Mouse (Mus musculus) MEL (cell line): ENCODE data around the gene Basp1.

Source experiments
- CTCF ChIP-seq, 3 experiments: IDR thresholded peaks in 2 of 3; conservative IDR thresholded peaks in 1 of 3; 2 replicates each; pipeline ENCODE4 v1.5.1; 2011 to 2012; ENCODE audit warnings: low read length in 3 of 3, low read depth in 2 of 3, mild to moderate bottlenecking in 2 of 3, improper control_type of control experiment in 1 of 3, inconsistent platforms in 1 of 3, mixed read lengths in 1 of 3, moderate library complexity in 1 of 3; ENCODE audit not compliant: control insufficient read depth in 1 of 3, insufficient read depth in 1 of 3, poor library complexity in 1 of 3, severe bottlenecking in 1 of 3
- EP300 ChIP-seq, 2 experiments: IDR thresholded peaks; 2 replicates each; pipeline ENCODE4 v1.6.1; 2011; ENCODE audit warnings: improper control_type of control experiment in 2 of 2, low read length in 2 of 2, low read depth in 1 of 2, mild to moderate bottlenecking in 1 of 2
- GATA1 ChIP-seq: IDR thresholded peaks from 2 replicates; pipeline ENCODE4 v1.6.1; 2011; ENCODE audit warnings: low read depth, low read length, improper control_type of control experiment
- HCFC1 ChIP-seq: IDR thresholded peaks from 2 replicates; pipeline ENCODE4 v1.6.1; 2012; ENCODE audit warnings: low read depth, mild to moderate bottlenecking, inconsistent platforms, low read length, improper control_type of control experiment, moderate library complexity
- MAFK ChIP-seq: IDR thresholded peaks from 2 replicates; pipeline ENCODE4 v1.6.1; 2011; ENCODE audit warnings: low read depth, mild to moderate bottlenecking, low read length, improper control_type of control experiment, borderline replicate concordance
- NELFE ChIP-seq: IDR thresholded peaks from 2 replicates; pipeline ENCODE4 v1.6.1; 2011; ENCODE audit warnings: low read depth, low read length, improper control_type of control experiment
- POLR2A ChIP-seq, 2 experiments: IDR thresholded peaks; 2 replicates each; pipeline ENCODE4 v1.6.1; 2011 to 2012; ENCODE audit warnings: low read length in 2 of 2, mild to moderate bottlenecking in 2 of 2, control low read depth in 1 of 2, improper control_type of control experiment in 1 of 2, low read depth in 1 of 2, moderate library complexity in 1 of 2; ENCODE audit not compliant: control insufficient read depth in 1 of 2, insufficient read depth in 1 of 2, poor library complexity in 1 of 2
- TAL1 ChIP-seq: IDR thresholded peaks from 2 replicates; pipeline ENCODE4 v1.6.1; 2012; ENCODE audit warnings: mild to moderate bottlenecking, inconsistent platforms, low read length, moderate library complexity, mixed read lengths
- TCF12 ChIP-seq: IDR thresholded peaks from 2 replicates; pipeline ENCODE4 v1.6.1; 2014; ENCODE audit warnings: low read depth, mild to moderate bottlenecking, inconsistent platforms, low read length, improper control_type of control experiment, moderate library complexity
- ZMIZ1 ChIP-seq: IDR thresholded peaks from 2 replicates; pipeline ENCODE4 v1.6.1; 2012; ENCODE audit warnings: low read depth, mild to moderate bottlenecking, inconsistent platforms, low read length, improper control_type of control experiment, moderate library complexity
- ZNF384 ChIP-seq: IDR thresholded peaks from 2 replicates; pipeline ENCODE4 v1.6.1; 2012; ENCODE audit warnings: low read depth, mild to moderate bottlenecking, inconsistent platforms, low read length, improper control_type of control experiment

DNA sequence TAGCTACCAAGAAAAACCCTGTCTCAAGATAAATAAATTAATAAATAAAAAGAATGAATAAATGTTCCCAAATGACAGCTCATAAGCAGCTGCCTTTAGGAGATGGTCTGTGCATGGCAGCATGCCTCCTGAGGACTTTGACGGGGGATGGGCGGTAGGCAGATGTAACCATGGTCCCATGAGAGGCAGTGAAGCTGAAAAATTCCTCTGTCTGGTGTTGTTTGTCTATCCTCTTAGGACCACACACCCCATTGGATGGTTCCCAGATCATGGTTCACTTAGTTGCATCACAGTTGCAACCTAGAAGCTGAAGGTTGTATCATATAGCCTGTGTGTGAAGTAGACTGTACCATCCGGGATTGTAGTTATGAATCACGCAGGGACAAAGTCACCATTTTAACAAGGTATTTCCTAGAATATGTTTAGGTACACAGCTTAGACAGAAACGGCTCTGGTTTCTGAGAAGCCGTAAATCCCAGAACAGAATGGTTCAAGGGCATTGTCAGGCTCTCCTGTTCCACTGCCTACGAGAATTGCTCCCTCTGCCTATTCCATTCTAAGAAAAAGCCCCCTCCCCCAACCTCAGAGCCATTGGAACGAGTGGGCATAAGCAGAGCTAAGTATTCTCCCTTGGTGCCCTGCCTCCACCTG, 29.7 kb upstream of the Basp1 start:
- no peak for TF ChIP-seq HCFC1
- no peak for TF ChIP-seq NELFE
- TF ChIP-seq CTCF (IDR thresholded peaks at IDR 0.05 in 2 of 3, conservative IDR thresholded peaks at IDR 0.05 in 1 of 3; ENCODE audit: control insufficient read depth in 1 of 3, insufficient read depth in 1 of 3, low read depth in 2 of 3, low read length in 3 of 3, poor library complexity in 1 of 3, severe bottlenecking in 1 of 3), result no peak
- TF ChIP-seq TAL1, result no peak
- no peak for TF ChIP-seq POLR2A (IDR thresholded peaks at IDR 0.05; ENCODE audit: control insufficient read depth in 1 of 2, insufficient read depth in 1 of 2, low read depth in 1 of 2, low read length in 2 of 2, poor library complexity in 1 of 2)
- no peak for TF ChIP-seq ZMIZ1
- no peak for TF ChIP-seq EP300 (IDR thresholded peaks at IDR 0.05; ENCODE audit: low read depth in 1 of 2, low read length in 2 of 2)
- TF ChIP-seq GATA1, result no peak
- TF ChIP-seq ZNF384, result no peak
- TF ChIP-seq TCF12, result no peak
- TF ChIP-seq MAFK, result no peak
